Mouse (Mus musculus): ENCODE results near the gene Dgkg.

Dgkg gene

DNA sequence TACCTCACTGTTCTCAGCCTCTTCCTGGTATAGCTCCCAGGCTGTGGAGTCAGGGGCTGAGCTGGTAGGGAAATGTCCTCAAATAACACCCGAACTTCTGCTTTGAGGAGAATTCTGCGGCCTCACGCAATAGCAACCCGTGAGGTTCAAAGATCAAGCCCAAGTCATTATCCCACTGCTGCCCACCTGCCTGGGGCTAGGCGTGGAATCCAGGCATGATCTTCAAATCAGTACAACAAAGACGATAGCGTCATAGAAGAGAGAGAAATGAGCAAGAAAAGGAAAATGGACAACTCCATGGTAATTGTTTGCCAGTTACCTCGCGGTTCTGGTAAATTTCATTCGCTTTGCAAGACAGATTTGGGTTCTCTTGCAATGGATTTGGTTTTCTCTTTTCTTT is 109.3 kb downstream of the Dgkg start:
- no peak for DNase-seq (ENCODE audit: low spot score in 2 of 2)

DNA sequence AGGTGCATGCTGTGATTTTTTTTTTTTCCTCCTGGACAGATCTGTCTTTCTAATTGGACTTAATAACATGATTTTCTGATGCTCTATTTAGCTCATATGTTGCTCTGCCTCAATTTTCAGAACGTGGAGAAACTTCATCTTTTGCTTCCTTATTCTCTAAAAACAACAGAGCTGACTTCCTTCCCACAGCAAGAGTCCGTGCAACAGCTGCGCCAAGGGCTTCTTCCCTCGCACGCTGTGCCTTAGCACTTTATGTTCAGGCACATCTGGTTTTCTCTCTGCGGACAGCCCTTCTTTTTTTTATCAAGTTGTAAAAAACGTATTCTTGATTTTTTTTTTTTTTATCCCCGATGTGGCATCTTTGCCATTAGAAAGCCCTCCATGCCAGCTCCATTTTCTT is 111.2 kb downstream of the Dgkg start:
- peak in 1 of 2 experiments; percentile 26 for DNase-seq (ENCODE audit: low spot score in 2 of 2)

DNA sequence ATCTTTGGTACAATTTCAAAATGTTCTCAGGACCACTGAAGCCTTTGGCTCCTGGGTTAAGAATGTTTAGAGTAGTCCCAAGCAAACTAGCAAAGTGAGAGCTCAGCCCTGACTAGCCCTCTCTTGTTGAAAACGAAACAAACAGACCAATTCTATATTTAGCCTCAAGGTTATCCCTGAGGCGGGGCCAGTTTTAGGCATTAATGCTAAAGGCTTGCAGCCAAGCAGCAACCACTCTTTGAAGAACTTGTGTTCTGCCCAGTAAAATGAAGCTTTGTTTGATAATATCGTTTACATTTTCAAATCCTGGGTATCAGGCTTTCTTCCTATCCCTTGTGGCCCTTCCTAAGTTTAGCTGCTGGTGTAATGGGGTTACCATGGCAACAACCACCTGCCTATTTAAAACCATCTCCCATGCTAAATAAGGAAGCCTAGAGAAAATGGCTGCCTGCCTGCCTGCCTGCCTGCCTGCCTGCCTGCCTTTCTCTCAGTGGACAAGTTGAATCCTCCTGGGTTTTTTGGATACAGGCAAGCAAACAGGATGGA is 111.9 kb downstream of the Dgkg start:
- peak; percentile 67 to 70 for DNase-seq (ENCODE audit: low spot score in 2 of 2)

DNA sequence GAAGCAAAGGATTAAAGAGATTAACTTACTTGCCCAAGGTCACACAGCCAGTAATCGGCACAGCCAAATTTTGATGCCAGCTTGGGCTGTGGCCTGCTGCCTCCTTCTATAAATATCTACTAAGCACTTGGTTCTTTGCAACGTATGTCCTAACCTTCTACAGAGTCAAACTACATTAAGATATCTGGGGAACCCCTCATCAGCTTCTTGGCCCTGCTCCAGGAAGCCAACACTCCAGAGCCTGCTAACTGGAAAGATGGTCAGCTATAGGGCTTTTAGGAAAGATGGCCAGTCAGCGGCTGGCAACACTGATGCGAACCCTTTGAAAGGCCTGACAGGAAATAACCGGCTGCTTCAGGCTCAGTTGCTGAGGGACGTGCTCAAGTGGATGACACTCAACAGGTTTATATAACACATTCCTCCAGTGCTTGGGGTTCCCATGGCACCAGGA is 114.3 kb downstream of the Dgkg start:
- no peak for DNase-seq (ENCODE audit: low spot score in 2 of 2)

DNA sequence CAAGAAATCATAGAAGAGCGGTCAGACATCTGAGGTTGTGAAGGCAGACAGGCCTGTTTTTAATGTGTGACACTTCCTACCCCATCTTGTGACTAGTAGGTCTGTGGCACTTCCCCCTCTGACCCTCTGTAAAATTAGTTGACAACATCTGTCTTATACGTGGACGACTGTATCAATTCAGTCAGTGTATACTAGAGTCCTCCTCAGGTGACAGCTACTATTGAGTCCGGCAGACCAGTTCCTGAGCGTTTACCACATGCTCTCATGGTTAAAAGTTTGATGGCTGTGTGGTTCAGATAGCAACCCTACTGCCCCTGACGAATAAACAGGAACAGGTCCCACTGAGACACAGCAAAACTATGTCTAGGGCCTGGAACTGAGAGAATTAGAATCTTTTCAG is 117.7 kb downstream of the Dgkg start:
- no peak for DNase-seq (ENCODE audit: low spot score in 2 of 2)

DNA sequence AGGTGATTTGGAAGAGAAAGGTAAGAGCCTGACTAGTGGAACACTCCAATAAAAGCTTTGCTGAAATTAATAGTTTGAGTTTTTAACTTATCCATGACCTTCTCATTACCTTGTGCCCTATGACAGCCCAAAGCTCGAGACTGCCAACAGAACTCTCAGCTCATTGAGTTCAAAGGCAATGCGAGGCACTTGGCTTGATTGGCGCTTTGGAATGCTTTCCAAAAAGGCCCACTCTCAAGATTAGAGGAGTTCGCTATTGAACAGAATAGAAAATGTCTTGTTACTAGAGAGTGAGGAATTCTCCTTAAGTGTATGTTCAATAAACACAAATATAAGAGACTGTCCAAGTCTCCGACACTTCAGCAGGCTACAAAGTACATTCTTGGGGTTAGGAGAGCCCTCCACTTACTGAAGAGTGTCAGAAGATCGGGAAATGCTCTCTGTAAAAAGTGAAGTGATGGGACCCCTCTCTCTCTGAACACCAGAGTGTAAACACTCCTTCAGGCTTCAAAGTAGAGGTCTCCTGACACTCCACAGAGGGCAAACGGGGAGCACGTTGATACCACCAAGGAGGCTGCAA is 120.3 kb downstream of the Dgkg start:
- DNase-seq (ENCODE audit: low spot score in 2 of 2) = no peak

DNA sequence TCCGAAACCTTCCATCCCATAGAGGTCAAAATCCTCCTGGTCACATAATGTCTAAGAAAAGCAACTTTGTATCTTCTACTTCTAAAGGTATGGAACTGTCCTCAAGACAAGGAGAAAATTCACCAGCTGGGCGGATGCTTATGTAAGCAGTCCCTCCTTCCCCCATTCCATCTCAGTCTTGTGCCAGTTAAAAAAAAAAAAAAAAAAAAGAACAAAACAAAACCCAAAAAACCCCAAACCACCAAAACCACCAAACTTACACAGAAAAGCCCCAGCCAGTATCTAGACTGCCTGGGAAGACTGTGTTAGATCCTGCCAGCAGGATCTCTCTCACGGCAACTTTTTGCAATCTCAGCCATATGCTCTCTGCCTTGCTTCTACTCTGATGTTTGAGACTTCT is 123.9 kb downstream of the Dgkg start:
- no peak for DNase-seq (ENCODE audit: low spot score in 2 of 2)

DNA sequence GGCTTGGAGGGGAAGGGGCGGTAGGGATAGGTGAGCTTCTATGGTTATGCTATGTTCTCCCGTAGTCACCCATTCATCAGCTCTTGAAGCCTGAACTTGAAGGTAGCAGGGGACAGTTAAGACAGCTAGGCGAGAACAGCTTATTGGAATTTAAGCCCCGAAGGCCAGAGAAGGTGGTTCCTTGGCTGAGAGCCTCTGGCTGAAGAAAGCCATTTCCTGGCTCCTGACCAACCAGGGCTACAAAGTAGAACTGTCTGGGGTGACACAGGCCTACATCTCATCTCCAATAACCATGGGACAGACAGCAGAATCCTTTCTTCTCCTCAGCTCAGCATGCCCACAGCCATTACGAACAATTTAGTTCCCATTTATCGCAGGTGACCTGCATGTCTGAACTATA is 125.2 kb downstream of the Dgkg start:
- no peak for DNase-seq (ENCODE audit: low spot score in 2 of 2)

DNA sequence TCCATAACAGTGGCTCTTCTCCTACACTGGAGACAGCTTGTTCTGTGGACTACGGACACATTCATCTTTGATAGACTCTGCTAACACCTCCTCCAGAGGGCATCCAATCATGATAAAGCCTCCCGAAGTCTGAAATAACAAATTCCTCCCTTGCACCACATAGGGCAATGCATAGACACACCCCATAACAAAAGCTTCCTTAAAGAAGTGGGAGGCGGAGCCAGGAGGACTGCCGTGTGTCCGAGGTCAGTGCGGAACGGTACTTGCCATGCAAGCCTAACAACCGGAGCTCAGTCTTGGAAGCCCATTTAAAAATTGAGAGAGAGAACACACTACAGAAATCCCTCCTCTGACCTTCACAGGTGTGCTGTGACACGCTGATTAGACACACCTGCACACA is 126.0 kb downstream of the Dgkg start:
- no peak for DNase-seq (ENCODE audit: low spot score in 2 of 2)

DNA sequence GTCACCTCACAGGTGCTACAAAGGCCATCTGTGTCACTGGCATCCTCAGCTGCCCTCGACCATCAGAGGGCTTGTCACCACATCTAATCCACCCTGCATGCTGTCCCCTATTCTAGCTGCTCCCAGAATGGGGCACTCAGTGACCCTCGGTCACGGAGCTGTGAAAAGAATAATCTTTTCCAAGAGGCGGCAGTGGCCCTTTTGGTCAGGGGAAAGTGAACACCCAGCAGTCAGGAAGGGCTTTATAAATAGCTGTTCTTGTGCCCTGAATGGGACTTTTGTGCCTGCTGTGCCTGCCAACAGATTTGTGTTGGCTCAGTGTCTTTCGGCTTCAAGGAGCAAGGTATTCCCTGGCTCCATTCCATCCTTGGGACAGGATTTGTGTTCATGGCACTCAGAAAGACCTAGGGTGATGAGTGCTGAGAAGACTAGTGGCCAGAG is 129.5 kb downstream of the Dgkg start:
- no peak for DNase-seq (ENCODE audit: low spot score in 2 of 2)

DNA sequence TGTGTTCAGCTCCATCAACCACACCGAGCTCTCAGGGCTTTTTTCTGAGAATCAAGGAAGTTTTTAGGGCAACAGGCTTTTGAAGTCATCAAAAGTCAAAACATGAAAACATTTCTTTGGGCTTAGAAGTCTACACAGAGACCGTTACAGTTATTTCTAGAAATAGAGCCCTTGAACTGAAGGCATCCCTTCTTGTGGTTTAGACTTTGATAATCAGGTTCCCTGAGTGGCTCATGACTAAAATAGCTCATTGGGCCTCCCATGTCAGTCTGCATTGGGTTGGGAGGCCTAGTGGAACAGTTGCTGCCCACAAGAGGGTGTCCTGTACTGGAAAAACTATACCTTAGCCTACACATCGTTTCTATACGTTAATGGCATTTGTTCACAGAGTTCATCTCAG is 130.6 kb downstream of the Dgkg start:
- no peak for DNase-seq (ENCODE audit: low spot score in 2 of 2)

DNA sequence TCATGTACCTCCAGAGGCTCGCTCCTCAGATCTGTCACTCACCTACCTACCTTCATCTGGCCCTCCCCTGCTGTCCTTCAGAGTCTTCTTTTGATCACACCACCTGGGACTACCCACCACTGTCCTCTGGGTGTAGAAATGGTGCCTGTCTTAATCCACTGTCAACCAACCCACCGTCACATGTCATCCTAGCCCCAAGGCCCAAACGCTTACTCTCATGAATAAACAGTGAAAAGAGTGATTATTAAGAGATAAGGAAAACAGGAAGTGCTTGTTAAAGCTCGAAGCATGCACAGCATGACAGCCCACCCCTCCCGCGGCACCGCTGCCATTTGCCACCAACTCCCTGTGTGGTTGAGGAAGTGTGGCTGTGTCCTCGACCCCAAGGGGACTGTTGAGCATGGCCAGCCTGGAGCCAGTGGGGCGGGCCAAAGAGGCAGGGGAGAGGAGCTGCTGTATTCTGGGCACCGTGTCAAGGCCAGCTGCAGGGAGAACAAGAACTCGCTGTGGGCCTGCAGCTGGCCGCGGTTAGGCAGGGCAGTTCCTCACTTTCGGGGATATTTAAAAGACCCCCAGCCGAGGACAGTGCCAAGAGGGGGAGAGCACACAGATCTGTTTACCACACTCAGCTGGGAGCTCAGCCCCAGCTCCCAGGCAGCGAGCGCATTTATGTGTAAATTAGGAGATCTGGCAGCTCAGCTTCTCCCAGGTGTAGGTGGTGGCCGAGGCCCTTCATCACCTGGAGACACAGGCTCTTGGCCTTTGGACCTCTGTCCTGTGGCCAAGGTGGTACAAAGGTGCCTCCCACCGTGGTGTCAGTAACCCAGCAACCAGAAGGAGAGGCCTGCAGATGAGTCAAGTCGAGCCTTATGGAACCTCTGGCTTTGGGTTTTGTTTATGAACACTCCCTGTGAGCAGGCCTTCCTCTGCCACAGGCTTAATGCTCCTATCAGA is 139.3 kb downstream of the Dgkg start:
- DNase-seq (ENCODE audit: low spot score in 2 of 2) = peak; percentile 39 to 47

DNA sequence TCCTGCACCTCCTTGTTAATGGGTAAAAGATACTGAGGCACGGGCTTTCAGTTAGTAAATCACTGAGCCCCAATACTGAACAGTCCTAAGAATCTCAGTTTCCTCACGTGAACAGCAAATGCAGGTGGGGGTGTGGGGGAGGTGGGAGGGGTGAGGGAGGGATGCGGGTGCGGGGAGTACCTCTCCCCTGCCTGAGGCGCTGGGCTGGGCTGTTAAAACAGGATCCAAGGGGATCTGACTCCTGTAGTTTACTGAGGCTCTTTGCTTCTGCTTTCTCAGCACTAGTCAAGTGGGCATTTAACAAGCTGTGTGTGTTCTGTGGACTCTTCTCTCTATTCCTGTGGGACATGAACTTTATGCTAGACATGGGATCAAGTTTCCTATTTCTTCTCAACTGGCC is 141.5 kb downstream of the Dgkg start:
- DNase-seq (ENCODE audit: low spot score in 2 of 2) = no peak

DNA sequence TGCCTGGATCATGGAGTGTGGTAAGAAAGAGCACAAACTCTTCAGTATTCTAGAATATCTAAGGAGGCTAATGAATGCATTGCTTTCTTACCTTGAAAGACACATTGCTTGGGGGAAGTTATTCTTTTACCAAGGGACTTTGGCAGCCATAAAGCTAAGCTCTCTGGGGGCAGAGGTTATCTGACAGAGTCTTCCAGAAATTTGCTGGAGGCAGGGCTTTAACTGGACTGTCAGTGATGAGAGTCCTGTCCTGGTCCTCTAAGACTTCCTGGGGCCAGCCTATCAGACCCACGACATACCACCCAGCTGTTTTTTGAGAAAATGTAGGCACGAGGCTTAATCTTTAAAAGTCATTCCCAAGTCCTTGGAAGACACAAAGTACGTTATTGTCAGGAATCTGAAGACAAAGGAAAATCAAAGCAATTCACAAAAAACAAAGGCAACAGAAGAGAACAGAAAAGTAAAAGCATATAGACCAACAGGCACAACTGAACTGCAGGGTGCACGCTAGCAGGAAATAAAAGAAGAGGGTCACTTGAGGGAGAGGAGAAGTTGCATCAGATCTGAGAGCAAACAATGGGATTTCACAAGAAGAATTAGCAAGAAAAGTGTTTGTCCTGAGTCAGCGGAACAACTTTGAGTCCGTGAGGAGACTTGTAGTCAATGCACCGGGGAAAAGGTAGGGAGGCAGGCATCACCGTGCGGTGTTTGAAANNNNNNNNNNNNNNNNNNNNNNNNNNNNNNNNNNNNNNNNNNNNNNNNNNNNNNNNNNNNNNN is 146.0 kb downstream of the Dgkg start:
- no peak for DNase-seq (ENCODE audit: low spot score in 2 of 2)

DNA sequence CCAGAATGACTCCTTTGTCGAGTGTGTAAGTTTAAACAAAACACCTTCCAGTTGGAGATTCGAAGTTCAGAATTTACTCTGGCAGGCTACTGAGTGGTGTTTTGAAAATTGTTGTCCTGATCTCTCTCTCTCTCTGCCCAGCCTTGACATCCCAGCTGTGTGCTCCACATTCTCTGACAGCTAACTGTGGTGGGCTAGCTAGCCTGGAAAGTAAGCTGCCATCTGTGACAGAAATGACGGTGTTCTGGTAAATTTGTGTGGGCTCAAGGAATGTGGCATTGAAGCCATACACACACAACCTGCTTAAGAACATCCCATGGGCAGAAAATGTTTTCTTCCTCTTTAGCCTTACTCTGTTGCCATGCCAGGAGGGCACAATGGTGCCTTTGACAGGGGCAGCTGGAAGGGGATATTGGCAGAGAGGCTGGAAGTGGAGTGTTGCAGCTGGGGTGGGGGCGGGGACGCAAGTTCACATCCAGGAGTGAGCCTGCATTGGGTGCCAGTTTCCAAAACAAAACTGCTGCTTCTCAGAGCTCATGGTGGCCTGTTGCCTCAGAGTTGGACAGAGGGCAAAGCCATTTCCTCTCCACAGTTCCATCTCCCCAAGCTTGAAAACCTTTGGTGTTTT is 148.0 kb downstream of the Dgkg start:
- DNase-seq (ENCODE audit: low spot score in 2 of 2) = peak in 1 of 2 experiments; percentile 34

DNA sequence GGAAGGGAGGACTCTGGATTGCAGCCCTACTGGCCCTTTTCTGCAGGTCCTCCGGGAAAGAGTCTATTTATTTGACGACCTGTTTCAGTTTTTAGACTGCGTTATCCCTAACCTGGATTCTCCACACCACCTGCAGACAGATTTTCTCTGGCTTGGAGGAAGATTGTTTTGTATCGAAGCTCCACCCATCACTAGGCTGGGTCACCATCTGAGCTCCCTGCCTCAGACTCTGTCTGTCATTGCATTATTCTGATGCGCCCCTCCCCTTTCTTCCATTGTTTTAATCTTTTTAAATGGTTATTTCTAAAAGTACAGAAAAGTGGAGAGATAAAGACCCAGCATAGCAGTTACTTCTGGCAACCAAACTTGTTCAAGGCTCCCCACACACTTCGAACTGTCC is 151.4 kb downstream of the Dgkg start:
- no peak for DNase-seq (ENCODE audit: low spot score in 2 of 2)

DNA sequence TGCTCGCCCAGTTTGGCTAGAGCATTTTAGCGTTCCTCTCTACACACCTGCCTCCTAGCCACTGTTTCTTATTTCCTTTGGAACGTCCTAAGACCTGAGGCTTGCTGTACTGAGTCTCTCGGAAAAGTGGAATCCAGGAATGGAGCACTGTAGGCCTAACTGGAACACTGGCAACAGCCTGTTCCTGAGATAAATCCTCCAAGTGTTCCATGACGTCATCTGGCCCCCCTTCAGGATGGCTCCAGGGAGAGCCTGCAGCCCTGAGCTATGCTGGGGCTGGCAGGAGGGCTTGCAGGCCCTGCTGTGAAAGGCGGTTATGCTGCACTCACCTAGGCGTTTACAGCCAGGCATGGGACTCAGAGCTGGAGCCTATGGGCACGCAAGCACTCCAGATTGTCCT is 152.2 kb downstream of the Dgkg start:
- DNase-seq (ENCODE audit: low spot score in 2 of 2) = no peak

DNA sequence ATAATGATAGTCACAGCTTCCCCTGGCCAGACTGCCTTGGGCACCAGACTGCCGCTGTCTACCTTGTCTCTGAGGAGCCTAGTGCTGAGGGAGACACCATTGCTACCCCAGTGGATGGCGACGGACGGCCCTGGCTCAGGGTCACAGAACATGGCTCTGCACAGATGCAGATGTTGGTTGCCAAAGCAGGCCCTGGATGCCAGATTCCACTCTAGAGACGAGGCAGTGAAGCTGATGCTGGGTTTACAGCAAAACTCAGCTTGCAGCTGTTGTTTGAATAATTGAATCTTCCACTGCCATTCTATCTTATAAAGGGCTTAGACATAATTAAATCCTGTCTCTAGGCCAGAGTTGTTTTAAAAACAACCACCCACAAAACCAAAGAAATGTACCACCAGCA is 153.0 kb downstream of the Dgkg start:
- no peak for DNase-seq (ENCODE audit: low spot score in 2 of 2)

DNA sequence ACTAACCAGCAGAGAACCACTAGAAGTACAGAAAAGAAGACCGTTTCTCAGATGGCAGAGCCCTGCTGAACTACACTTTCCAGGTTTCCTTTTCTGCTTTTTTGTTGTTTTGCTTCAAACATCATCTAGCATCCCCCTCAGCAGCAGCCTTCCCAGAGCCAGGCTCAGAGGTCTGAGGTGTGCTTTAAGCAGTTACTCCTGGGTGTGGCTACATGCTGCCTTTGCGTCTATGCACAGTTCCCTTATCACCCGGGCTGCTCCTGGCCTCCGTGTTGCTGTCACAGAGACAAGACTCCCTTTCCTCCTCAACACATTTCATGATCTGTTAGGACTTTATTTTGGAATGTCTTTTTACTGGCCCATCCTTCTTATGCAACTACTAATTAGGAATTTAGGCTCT is 153.6 kb downstream of the Dgkg start:
- no peak for DNase-seq (ENCODE audit: low spot score in 2 of 2)

DNA sequence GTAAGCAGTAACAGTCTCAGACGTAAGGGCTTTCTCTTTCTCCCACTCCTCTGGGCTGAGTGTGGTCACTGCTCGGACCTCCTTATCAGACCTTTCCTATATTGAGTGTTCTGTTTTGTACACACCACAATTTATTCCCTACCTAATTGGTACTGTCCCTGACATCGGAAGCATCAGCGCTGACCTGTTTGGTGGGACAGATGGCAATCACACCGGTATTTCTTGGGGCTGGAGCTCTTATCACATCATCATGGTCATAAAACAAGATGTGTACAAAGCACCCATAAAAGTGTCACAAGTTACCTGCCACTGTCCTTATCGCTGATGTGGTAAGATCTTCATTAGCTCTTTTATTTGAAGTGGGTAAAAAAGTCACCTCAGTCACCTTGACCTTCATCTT is 155.2 kb downstream of the Dgkg start:
- no peak for DNase-seq (ENCODE audit: low spot score in 2 of 2)

DNA sequence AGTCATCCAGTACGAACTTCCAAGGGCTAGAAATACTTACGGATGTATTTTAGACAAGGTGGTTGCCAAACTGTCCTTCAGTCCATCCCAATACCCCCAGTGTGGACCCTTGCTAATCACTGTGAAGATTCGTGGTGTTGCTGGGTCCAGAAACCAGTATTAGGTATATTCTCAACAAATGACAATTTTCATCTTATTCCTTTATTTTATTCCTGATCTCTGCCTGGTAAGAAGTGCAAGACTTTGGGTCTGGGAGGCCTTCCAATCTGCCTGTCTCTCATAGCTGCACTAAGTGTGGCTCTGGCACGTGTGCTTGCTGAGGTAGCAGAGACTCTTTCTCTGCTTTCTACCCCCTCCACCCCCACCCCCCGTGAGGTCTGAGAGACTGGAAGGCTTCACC is 156.5 kb downstream of the Dgkg start:
- no peak for DNase-seq (ENCODE audit: low spot score in 2 of 2)

DNA sequence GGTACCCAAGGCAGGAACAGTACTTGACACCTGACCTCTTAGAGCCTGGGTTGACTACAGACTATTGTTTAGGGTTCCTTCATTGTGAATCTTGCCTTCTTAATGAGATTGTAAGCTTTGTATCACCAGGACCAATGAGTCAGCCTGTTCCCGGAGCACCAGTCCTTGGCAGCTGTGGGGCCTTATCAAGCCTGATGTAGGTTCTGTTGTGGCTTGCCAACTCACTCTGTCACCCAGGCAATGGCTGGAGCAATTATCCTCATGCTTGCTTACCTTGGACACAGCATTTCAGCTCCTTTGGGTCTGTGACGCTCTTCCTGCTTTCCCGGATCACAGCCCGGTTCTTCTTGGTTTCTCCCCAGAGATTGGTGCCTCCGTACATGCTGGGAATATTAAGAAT is 157.1 kb downstream of the Dgkg start:
- no peak for DNase-seq (ENCODE audit: low spot score in 2 of 2)
